Mouse (Mus musculus): ENCODE data around the gene Pknox1. TPM values are rescaled to one million over a fixed set of nuclear protein-coding genes. Genes with fewer than 3 reads are reported as not detected.
A peak's percentile ranks its signal among the peaks of the same experiment; 100 is the strongest.
"Not testable (repeated sequence)": the region's sequence is repeated elsewhere in the genome, so short reads cannot be mapped to it uniquely, and the experiment has no call there.

Gene Pknox1
- total RNA-seq, 1 experiment from 2014 or later = 32.1 TPM

- ATAC-seq (replicated peaks; ENCODE audit: insufficient number of reproducible peaks, low FRiP score, low TSS enrichment, poor library complexity, severe bottlenecking) = no peak
Observed at GRCm38 (mm10) chr17:31547974-31548373, 16.6 kb upstream of the Pknox1 start.

GRCm38 (mm10) chr17:31549389-31549788 is 15.1 kb upstream of the Pknox1 start:
- no peak for ATAC-seq (replicated peaks; ENCODE audit: insufficient number of reproducible peaks, low FRiP score, low TSS enrichment, poor library complexity, severe bottlenecking)

- ATAC-seq (replicated peaks; ENCODE audit: insufficient number of reproducible peaks, low FRiP score, low TSS enrichment, poor library complexity, severe bottlenecking) = not testable (repeated sequence)
Observed at GRCm38 (mm10) chr17:31552601-31553000, 11.9 kb upstream of the Pknox1 start.

GRCm38 (mm10) chr17:31556253-31556652 is 8.3 kb upstream of the Pknox1 start:
- no peak for ATAC-seq (replicated peaks; ENCODE audit: insufficient number of reproducible peaks, low FRiP score, low TSS enrichment, poor library complexity, severe bottlenecking)

GRCm38 (mm10) chr17:31557124-31557880 is 7.2 kb upstream of the Pknox1 start:
- ATAC-seq (replicated peaks; ENCODE audit: insufficient number of reproducible peaks, low FRiP score, low TSS enrichment, poor library complexity, severe bottlenecking) = no peak

GRCm38 (mm10) chr17:31557947-31558542 is 6.5 kb upstream of the Pknox1 start:
- ATAC-seq (replicated peaks; ENCODE audit: insufficient number of reproducible peaks, low FRiP score, low TSS enrichment, poor library complexity, severe bottlenecking) = no peak

GRCm38 (mm10) chr17:31559021-31559789 is 5.3 kb upstream of the Pknox1 start:
- no peak for ATAC-seq (replicated peaks; ENCODE audit: insufficient number of reproducible peaks, low FRiP score, low TSS enrichment, poor library complexity, severe bottlenecking)

GRCm38 (mm10) chr17:31563632-31564014 is 911 bp upstream of the Pknox1 start:
- ATAC-seq (replicated peaks; ENCODE audit: insufficient number of reproducible peaks, low FRiP score, low TSS enrichment, poor library complexity, severe bottlenecking) = no peak

GRCm38 (mm10) chr17:31564858-31565140 is 265 bp downstream of the Pknox1 start:
- ATAC-seq (replicated peaks; ENCODE audit: insufficient number of reproducible peaks, low FRiP score, low TSS enrichment, poor library complexity, severe bottlenecking) = no peak

GRCm38 (mm10) chr17:31565141-31566056 is 865 bp downstream of the Pknox1 start:
- ATAC-seq (replicated peaks; ENCODE audit: insufficient number of reproducible peaks, low FRiP score, low TSS enrichment, poor library complexity, severe bottlenecking) = no peak

- ATAC-seq (replicated peaks; ENCODE audit: insufficient number of reproducible peaks, low FRiP score, low TSS enrichment, poor library complexity, severe bottlenecking) = no peak
Observed at GRCm38 (mm10) chr17:31566276-31566675, 1.7 kb downstream of the Pknox1 start.

GRCm38 (mm10) chr17:31569756-31570155 is 5.2 kb downstream of the Pknox1 start:
- no peak for ATAC-seq (replicated peaks; ENCODE audit: insufficient number of reproducible peaks, low FRiP score, low TSS enrichment, poor library complexity, severe bottlenecking)

- ATAC-seq (replicated peaks; ENCODE audit: insufficient number of reproducible peaks, low FRiP score, low TSS enrichment, poor library complexity, severe bottlenecking) = peak; percentile 62; the same call in 1 of the 2 replicates
Observed at GRCm38 (mm10) chr17:31570321-31570925, 5.9 kb downstream of the Pknox1 start.

GRCm38 (mm10) chr17:31571689-31572088 is 7.2 kb downstream of the Pknox1 start:
- no peak for ATAC-seq (replicated peaks; ENCODE audit: insufficient number of reproducible peaks, low FRiP score, low TSS enrichment, poor library complexity, severe bottlenecking)

GRCm38 (mm10) chr17:31574662-31575061 is 10.1 kb downstream of the Pknox1 start:
- ATAC-seq (replicated peaks; ENCODE audit: insufficient number of reproducible peaks, low FRiP score, low TSS enrichment, poor library complexity, severe bottlenecking) = no peak

GRCm38 (mm10) chr17:31576394-31577175 is 12.1 kb downstream of the Pknox1 start:
- no peak for ATAC-seq (replicated peaks; ENCODE audit: insufficient number of reproducible peaks, low FRiP score, low TSS enrichment, poor library complexity, severe bottlenecking)

- no peak for ATAC-seq (replicated peaks; ENCODE audit: insufficient number of reproducible peaks, low FRiP score, low TSS enrichment, poor library complexity, severe bottlenecking)
Observed at GRCm38 (mm10) chr17:31580344-31580743, 15.8 kb downstream of the Pknox1 start.

- ATAC-seq (replicated peaks; ENCODE audit: insufficient number of reproducible peaks, low FRiP score, low TSS enrichment, poor library complexity, severe bottlenecking) = no peak
Observed at GRCm38 (mm10) chr17:31583185-31583584, 18.7 kb downstream of the Pknox1 start.

Data from monocyte, adult 5-6 weeks (primary cell).